Mouse (Mus musculus): ENCODE results near the gene Olfr433.

DNA sequence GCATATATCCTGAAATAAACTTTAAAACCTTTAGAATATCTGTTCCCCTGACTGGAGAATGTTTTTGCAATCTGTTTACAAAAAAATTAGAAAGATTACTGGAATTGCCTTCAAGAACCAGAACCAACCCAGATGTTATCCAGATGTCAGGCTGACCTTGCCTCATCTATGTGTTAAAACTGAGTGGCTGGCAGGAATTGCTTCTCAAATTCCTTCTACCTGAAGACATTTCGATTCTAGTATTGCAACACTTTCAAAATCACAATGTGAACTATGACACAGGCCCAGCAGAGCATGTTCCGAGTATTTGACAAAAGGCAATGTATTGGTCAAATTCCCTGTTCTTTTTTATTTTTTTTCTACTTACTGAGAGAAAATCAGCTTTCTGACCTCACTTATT is 3.9 kb downstream of the Olfr433 start:
- no peak for TF ChIP-seq CTCF (conservative IDR thresholded peaks at IDR 0.05; ENCODE audit: low read length)
- TF ChIP-seq POU5F1 (IDR thresholded peaks at IDR 0.05; ENCODE audit: borderline replicate concordance, low read length), result no peak

Measured in E14TG2a.4 (cell line).